Mouse (Mus musculus) lung, postnatal 0 days (tissue): ENCODE data around the gene Cox6b1. TPM values are rescaled to one million over a fixed set of nuclear protein-coding genes. Genes with fewer than 3 reads are reported as not detected.

ENCODE experiments used
- ATAC-seq: fragments of 200-750 bp; cut with Nextera tagmentation; 2 replicates; pipeline ENCODE4 v1.8.0; 2017; ENCODE audit warnings: moderate library complexity
- DNase-seq: peaks from one replicate; pipeline ENCODE4 v3.0.0-alpha.2; 2016; ENCODE audit warnings: low spot score
- H3K27ac ChIP-seq: fragments of 300-500 bp; sonication (generic); 2 replicates; pipeline ENCODE4 v1.5.1; 2014; ENCODE audit warnings: antibody characterized with exemption, mild to moderate bottlenecking, low read length, mixed read lengths
- H3K27me3 ChIP-seq: fragments of 300-500 bp; sonication (generic); replicated peaks from 2 replicates; pipeline ENCODE4 v1.6.1; 2014; ENCODE audit warnings: low read length, mixed read lengths; ENCODE audit not compliant: insufficient read depth
- H3K36me3 ChIP-seq: fragments of 300-500 bp; sonication (generic); 2 replicates; pipeline ENCODE4 v1.6.1; 2014; ENCODE audit warnings: low read length, mixed read lengths; ENCODE audit not compliant: insufficient read depth
- H3K4me1 ChIP-seq: fragments of 300-500 bp; sonication (generic); 2 replicates; pipeline ENCODE4 v1.6.1; 2014; ENCODE audit warnings: antibody characterized with exemption, low read depth, low read length, mixed read lengths; ENCODE audit not compliant: insufficient read depth
- H3K4me2 ChIP-seq: fragments of 300-500 bp; sonication (generic); replicated peaks from 2 replicates; pipeline ENCODE4 v1.6.1; 2014; ENCODE audit warnings: low read depth, mild to moderate bottlenecking, low read length, moderate library complexity, mixed read lengths
- H3K4me3 ChIP-seq: fragments of 300-500 bp; sonication (generic); 2 replicates; pipeline ENCODE4 v1.5.1; 2014; ENCODE audit warnings: low read depth, low read length
- H3K9ac ChIP-seq: fragments of 300-500 bp; sonication (generic); replicated peaks from 2 replicates; pipeline ENCODE4 v1.6.1; 2014; ENCODE audit warnings: low read depth, mild to moderate bottlenecking
- H3K9me3 ChIP-seq: fragments of 300-500 bp; sonication (generic); 2 replicates; pipeline ENCODE4 v1.6.1; 2016; ENCODE audit warnings: low read length, mixed read lengths
- CTCF ChIP-seq: IDR thresholded peaks from 2 replicates; pipeline ENCODE4 v1.5.1; 2016; ENCODE audit warnings: antibody characterized with exemption, mild to moderate bottlenecking
- EP300 ChIP-seq: IDR thresholded peaks from 2 replicates; pipeline ENCODE4 v1.6.1; 2016; ENCODE audit warnings: antibody characterized with exemption, mild to moderate bottlenecking, control low read depth
- WGBS: fragments of 180-500 bp; shearing (Covaris S2); extraction: QIAGEN DNeasy Blood & Tissue Kit; methylation state at CpG from one replicate; pipeline ENCODE4 v1.1.7; 2014; 5-methylcytosine and 5-hydroxymethylcytosine counted together
- microRNA-seq: library from miRNA; unstranded; fragments of <30 nt; microRNA quantifications from one replicate; pipeline ENCODE4, GENCODE M21; 2016
- polyA plus RNA-seq: library from polyadenylated mRNA; unstranded; fragments of >200 nt; fragmentation: Nextera tagmentation; extraction: Ambion mirVana; gene quantifications from 2 replicates; pipeline ENCODE4 v1.2.1, GENCODE M21; 2015

Gene Cox6b1
- polyA plus RNA-seq, 1 experiment from 2014 or later: 766 TPM

DNA sequence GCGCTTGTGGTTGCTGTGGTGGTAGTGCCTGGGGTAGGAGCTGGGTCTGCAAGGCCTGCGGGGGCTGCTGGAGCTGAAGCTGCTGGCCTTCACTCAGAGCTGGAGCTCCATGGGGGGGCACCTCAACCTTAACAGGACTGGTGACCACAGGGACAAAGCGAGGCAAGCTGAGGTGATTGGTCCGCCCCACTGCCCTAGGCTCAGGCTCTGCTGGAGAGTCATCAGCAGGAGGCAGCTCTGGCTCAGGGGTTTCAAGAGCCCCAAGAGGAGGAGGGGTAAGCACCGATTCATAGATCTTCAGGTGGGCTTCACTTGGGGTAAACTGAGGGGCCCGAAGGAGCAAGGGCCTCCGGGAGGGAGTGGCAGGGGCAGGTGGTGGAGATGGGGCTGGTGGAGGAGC lies 40.8 kb downstream of the Cox6b1 start:
- DNase-seq: no peak
- H3K27me3 ChIP-seq: no peaks in the 10 kb centered on the region
- no peak overlapping the region for H3K4me2 ChIP-seq
- H3K4me3 ChIP-seq: no peak overlapping the region
- H3K9ac ChIP-seq: no peak overlapping the region
- H3K4me1 ChIP-seq: peaks cover 4% of the 10 kb centered on the region
- no peak for TF ChIP-seq EP300
- no peak for TF ChIP-seq CTCF
- ATAC-seq: no peak
- peaks cover 25% of the 10 kb centered on the region; the same call in 1 of the 2 replicates for H3K36me3 ChIP-seq
- 95% methylated on average over 7 of the region's 7 CpGs for WGBS
- H3K27ac ChIP-seq: no peak overlapping the region
- H3K9me3 ChIP-seq: no peaks in the 10 kb centered on the region

DNA sequence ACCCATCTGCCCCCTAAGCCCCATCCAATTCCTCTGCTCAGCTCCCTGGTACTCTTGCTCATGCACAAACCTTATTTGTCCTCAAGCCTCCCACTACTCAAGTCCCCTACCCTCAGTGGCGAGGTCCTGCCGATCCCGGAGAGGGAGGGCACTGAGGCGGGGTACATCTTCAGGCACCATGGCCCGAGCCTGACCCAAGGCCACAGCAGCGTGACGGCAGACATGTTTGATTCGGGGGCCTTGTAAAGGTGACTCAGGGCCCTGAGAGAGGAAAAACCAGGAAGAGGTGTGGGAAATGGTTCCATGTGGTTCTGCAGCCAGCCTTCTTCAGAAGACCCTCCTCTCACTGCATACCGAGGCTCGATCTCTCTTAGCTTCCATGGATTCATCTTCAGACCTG lies 41.6 kb downstream of the Cox6b1 start:
- Histone ChIP-seq H3K27me3 (no peaks in the 10 kb centered on the region), H3K4me2 (no peak overlapping the region), H3K4me3 (no peak overlapping the region), H3K9me3 (no peaks in the 10 kb centered on the region), H3K36me3 (peaks cover 33% of the 10 kb centered on the region), H3K4me1 (peaks cover 4% of the 10 kb centered on the region), H3K27ac (no peak overlapping the region), H3K9ac (no peak overlapping the region)
- DNase-seq (no peak), ATAC-seq (no peak)
- TF ChIP-seq EP300 (no peak), CTCF (no peak)
- WGBS: 88% methylated on average over 10 of the region's 10 CpGs

DNA sequence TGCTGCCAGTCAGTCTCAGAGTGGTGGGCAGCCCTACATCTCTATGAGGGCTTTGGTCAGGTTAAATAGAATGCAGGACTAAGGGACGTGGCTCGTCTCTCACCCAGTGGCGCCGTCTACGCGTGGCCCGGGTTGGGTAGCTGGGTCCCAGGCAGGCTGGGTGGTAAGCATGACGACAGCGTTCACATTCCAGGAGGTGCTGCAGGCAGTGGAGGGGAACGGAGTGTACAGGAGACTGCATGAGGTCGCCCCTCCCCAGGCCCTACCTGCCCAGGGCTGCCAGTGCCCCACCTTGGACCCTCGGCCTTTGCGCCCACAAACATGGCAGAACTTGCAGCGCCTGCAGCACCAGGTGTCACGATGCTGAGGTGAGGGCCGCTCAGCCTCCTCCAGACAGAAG lies 44.4 kb downstream of the Cox6b1 start:
- no peak overlapping the region for H3K27ac ChIP-seq
- no peak overlapping the region for H3K4me3 ChIP-seq
- no peak for ATAC-seq
- no peak overlapping the region for H3K4me2 ChIP-seq
- 90% methylated on average over 16 of the region's 16 CpGs for WGBS
- no peaks in the 10 kb centered on the region for H3K4me1 ChIP-seq
- H3K9ac ChIP-seq: no peak overlapping the region
- peaks cover 59% of the 10 kb centered on the region for H3K36me3 ChIP-seq
- no peaks in the 10 kb centered on the region for H3K27me3 ChIP-seq
- no peaks in the 10 kb centered on the region for H3K9me3 ChIP-seq
- TF ChIP-seq EP300 (no peak), CTCF (no peak)
- DNase-seq: no peak

DNA sequence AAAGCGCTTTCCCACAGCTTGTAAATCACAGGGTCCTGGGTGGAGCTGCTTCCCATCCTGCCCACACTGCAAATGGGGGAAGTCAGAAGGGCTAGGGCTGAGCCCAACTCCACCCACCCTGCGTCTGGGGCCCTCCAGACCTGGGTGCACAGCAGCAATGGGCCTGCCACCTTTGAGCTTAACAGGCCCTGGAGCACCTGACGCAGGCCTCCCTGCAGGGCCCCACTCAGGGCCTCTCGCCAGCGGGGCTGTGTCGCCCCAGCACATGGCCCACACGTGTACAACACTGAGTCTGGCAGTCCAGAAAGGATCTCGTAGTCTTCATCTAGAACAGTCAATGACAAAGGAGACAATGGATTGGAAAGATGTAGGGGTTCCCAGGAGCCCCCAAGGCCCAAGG lies 46.0 kb downstream of the Cox6b1 start:
- 90% methylated on average over 8 of the region's 8 CpGs for WGBS
- DNase-seq: no peak
- TF ChIP-seq EP300: no peak
- no peak for TF ChIP-seq CTCF

DNA sequence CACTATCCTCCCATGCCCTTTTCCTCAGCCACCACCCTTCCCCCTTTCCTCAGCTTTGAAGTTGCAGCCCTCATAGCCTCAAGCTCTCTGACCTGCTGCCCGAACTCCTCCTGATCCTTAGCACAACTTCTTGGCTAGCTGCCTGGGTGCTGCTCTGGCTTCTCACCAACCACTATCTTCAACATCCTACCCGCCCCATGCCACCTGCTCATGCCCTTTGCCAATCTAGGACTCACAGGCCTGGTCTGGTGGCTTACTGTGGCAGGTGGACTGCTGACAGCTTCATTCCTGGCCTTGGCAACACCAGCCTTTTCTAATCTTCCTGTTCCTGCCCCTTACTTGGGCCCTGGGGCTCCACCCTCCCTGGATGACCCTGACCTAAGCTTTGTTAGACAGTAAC lies 53.0 kb downstream of the Cox6b1 start:
- H3K4me1 ChIP-seq: no peaks in the 10 kb centered on the region
- H3K36me3 ChIP-seq: peaks cover 71% of the 10 kb centered on the region
- no peak for ATAC-seq
- H3K9me3 ChIP-seq: no peaks in the 10 kb centered on the region
- H3K27me3 ChIP-seq: no peaks in the 10 kb centered on the region
- DNase-seq: no peak
- H3K4me3 ChIP-seq: no peak overlapping the region
- H3K27ac ChIP-seq: no peak overlapping the region
- no peak overlapping the region for H3K4me2 ChIP-seq
- 43% methylated on average over 2 of the region's 2 CpGs for WGBS
- no peak for TF ChIP-seq CTCF
- no peak for TF ChIP-seq EP300
- no peak overlapping the region for H3K9ac ChIP-seq

More for the DNA sequence above, 46.0 kb downstream of the Cox6b1 start:
- Histone ChIP-seq H3K9ac (no peak overlapping the region), H3K27me3 (no peaks in the 10 kb centered on the region), H3K4me2 (no peak overlapping the region), H3K4me1 (no peaks in the 10 kb centered on the region), H3K4me3 (no peak overlapping the region), H3K27ac (no peak overlapping the region), H3K36me3 (peaks cover 75% of the 10 kb centered on the region), H3K9me3 (no peaks in the 10 kb centered on the region)
- ATAC-seq: no peak

DNA sequence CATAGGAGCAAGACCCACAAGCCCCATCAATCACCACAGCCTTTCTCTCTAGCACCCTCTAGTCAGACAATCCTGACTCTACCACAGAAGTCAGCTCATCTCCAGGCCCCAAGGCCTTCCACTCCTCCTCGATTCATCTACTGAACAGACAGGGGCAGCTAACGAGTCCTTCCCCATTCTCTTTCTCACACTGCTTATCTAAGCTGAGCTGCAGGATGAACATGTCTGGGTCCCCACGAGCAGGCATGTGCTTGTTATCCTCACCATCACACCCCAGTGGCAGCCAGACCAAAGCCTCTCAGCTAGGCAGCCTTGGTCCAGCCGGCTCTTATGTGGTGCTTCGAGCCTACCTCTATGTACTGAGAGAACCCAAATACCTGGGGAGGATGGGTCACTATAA lies 53.6 kb downstream of the Cox6b1 start:
- no peak overlapping the region for H3K9ac ChIP-seq
- H3K36me3 ChIP-seq: peaks cover 66% of the 10 kb centered on the region
- H3K9me3 ChIP-seq: no peaks in the 10 kb centered on the region
- no peak overlapping the region for H3K4me2 ChIP-seq
- TF ChIP-seq CTCF (no peak), EP300 (no peak)
- H3K4me3 ChIP-seq: no peak overlapping the region
- H3K27me3 ChIP-seq: no peaks in the 10 kb centered on the region
- H3K4me1 ChIP-seq: no peaks in the 10 kb centered on the region
- DNase-seq (no peak), ATAC-seq (no peak)
- 86% methylated on average over 5 of the region's 5 CpGs for WGBS
- H3K27ac ChIP-seq: no peak overlapping the region

DNA sequence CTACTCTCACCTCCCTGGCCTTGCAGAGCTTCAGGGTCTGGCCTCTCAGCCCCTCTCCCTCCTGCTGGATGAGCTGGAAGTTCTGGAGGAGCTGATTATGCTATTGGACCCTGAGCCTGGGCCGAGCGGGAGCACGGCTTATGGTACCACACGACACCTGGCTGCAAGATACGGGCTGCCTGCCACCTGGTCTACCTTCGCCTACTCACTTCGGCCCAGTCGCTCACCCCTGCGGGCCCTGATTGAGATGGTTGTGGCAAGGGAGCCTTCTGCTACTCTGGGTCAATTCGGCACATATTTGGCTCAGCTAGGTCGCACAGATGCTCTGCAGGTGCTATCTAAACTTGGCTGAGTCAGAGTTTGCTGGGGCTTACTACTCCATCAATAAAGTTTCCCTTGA lies 58.4 kb downstream of the Cox6b1 start:
- Histone ChIP-seq H3K27ac (no peak overlapping the region), H3K36me3 (peaks cover 36% of the 10 kb centered on the region), H3K4me1 (peaks cover 3% of the 10 kb centered on the region; the same call in 1 of the 2 replicates), H3K4me2 (no peak overlapping the region), H3K4me3 (no peak overlapping the region), H3K9me3 (no peaks in the 10 kb centered on the region), H3K27me3 (no peaks in the 10 kb centered on the region), H3K9ac (no peak overlapping the region)
- 90% methylated on average over 11 of the region's 11 CpGs for WGBS
- ATAC-seq (no peak), DNase-seq (no peak)
- no peak for TF ChIP-seq CTCF
- no peak for TF ChIP-seq EP300

Small RNA genes lying within 50 kb of the gene (microRNA-seq; reads per million reads assigned to microRNA genes)
- not detected for gene Mir3569

Other genes with a start within 250 kb of the Cox6b1 start
- 209 and 244 TPM in 2 replicates for gene Tyrobp, start 212.4 kb downstream of the Cox6b1 start, polyA plus RNA-seq
- 7.2 and 9.4 TPM in 2 replicates for gene Hcst, start 206.3 kb downstream of the Cox6b1 start, polyA plus RNA-seq
- 1.9 and 2.5 TPM in 2 replicates for gene Nfkbid, start 204.4 kb downstream of the Cox6b1 start, polyA plus RNA-seq
- gene Aplp1, start 180.6 kb downstream of the Cox6b1 start, polyA plus RNA-seq: 6.8 and 8.1 TPM in 2 replicates
- not detected in 2 replicates for gene Kirrel2, start 168.5 kb downstream of the Cox6b1 start, polyA plus RNA-seq
- 0.12 TPM in 2 replicates for gene Nphs1, start 167.8 kb downstream of the Cox6b1 start, polyA plus RNA-seq
- gene Prodh2, start 132.5 kb downstream of the Cox6b1 start, polyA plus RNA-seq: not detected in 2 replicates
- gene Arhgap33, start 91.1 kb downstream of the Cox6b1 start, polyA plus RNA-seq: 2.1 TPM in 2 replicates
- 22.8 and 27.0 TPM in 2 replicates for gene Hspb6, start 74.0 kb downstream of the Cox6b1 start, polyA plus RNA-seq
- gene Proser3, start 73.9 kb downstream of the Cox6b1 start, polyA plus RNA-seq: 4.0 and 4.4 TPM in 2 replicates
- 32.8 and 38.6 TPM in 2 replicates for gene Lin37, start 66.3 kb downstream of the Cox6b1 start, polyA plus RNA-seq
- gene U2af1l4, start 62.9 kb downstream of the Cox6b1 start, polyA plus RNA-seq: 75.0 and 86.0 TPM in 2 replicates
- gene Gm49396, start 62.8 kb downstream of the Cox6b1 start, polyA plus RNA-seq: 4.5 and 6.1 TPM in 2 replicates
- gene Psenen, start 62.5 kb downstream of the Cox6b1 start, polyA plus RNA-seq: 173 and 184 TPM in 2 replicates
- gene Igflr1, start 60.7 kb downstream of the Cox6b1 start, polyA plus RNA-seq: 1.2 and 3.2 TPM in 2 replicates
- gene Kmt2b, start 37.4 kb downstream of the Cox6b1 start, polyA plus RNA-seq: 6.8 and 6.9 TPM in 2 replicates
- 3.0 and 3.9 TPM in 2 replicates for gene Zbtb32, start 27.2 kb downstream of the Cox6b1 start, polyA plus RNA-seq
- 11.2 and 11.8 TPM in 2 replicates for gene Upk1a, start 13.3 kb downstream of the Cox6b1 start, polyA plus RNA-seq
- not detected in 2 replicates for gene Etv2, start 9.7 kb upstream of the Cox6b1 start, polyA plus RNA-seq
- 101 and 107 TPM in 2 replicates for gene Rbm42, start 24.2 kb upstream of the Cox6b1 start, polyA plus RNA-seq
- gene Haus5, start 38.8 kb upstream of the Cox6b1 start, polyA plus RNA-seq: 10.0 and 10.3 TPM in 2 replicates
- gene Pmis2, start 45.5 kb upstream of the Cox6b1 start, polyA plus RNA-seq: not detected in 2 replicates
- gene 2200002J24Rik, start 72.8 kb upstream of the Cox6b1 start, polyA plus RNA-seq: 0.69 and 1.2 TPM in 2 replicates
- gene Atp4a, start 86.1 kb upstream of the Cox6b1 start, polyA plus RNA-seq: 0.14 TPM in 1 of 2 replicates, not detected in the other
- 179 and 193 TPM in 2 replicates for gene Tmem147, start 103.4 kb upstream of the Cox6b1 start, polyA plus RNA-seq
- 0.18 and 0.21 TPM in 2 replicates for gene Gapdhs, start 117.5 kb upstream of the Cox6b1 start, polyA plus RNA-seq
- 6.7 and 7.3 TPM in 2 replicates for gene Sbsn, start 125.3 kb upstream of the Cox6b1 start, polyA plus RNA-seq
- gene Dmkn, start 137.6 kb upstream of the Cox6b1 start, polyA plus RNA-seq: 65.2 and 74.3 TPM in 2 replicates
- 2.1 and 4.4 TPM in 2 replicates for gene Krtdap, start 161.7 kb upstream of the Cox6b1 start, polyA plus RNA-seq
- 1.1 and 1.4 TPM in 2 replicates for gene Ffar2, start 197.6 kb upstream of the Cox6b1 start, polyA plus RNA-seq
- not detected in 2 replicates for gene Ffar3, start 230.0 kb upstream of the Cox6b1 start, polyA plus RNA-seq
- not detected in 2 replicates for gene Ffar1, start 235.4 kb upstream of the Cox6b1 start, polyA plus RNA-seq